Mouse (Mus musculus): ENCODE measurements around the gene Hoxb6. TPM values are rescaled to one million over a fixed set of nuclear protein-coding genes. Genes with fewer than 3 reads are reported as not detected.

The Hoxb6 gene
- polyA plus RNA-seq, 1 experiment from 2014 or later, result 0.08 TPM

DNA sequence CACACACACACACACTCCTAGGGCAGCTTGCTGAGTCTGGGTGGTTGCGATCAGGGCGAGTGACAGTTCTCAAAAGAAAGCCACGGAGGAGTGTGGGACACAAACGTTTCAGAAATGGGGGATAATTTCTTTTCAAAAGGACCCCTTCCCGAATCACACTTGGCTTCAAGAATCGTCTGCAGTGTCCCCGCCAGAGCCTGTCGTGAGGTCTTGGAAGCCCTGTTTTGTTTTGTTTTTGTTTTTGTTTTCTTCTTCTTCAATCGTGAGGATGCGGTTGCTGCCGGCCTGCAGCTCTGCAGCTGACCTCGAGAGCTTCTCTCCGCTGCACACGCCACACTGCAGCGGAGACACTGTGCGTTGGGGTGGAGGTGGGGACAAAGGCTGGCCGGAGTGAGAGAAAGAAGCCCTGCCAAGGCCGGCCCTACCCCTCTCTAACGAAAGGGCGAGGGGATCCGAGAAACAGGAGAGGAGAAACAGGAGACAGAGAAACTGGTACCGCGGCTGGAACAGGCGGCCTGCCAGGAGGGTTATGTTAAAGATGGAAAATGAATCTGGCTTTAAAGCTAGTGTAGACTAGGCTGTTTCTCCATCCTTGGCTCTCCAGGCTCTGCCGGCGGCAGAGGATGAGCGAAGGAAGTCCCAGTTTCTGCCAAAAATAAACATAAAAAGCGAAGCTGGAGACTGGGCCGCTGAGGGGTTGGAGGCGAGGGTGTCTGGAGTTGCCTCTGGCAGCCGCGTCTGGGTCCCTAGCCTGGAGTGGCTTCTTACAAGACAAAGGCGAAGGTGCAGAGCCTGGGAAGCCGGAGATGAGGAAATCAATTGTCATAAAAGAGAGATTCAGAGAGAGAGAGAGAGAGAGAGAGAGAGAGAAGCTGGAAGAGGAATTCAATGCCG lies 14.9 kb upstream of the Hoxb6 start:
- no peaks in the 10 kb centered on the region for H3K9me3 ChIP-seq (replicated peaks; ENCODE audit: control insufficient read depth, low read length)
- H3K4me1 ChIP-seq (ENCODE audit: control insufficient read depth, low read depth, low read length), result no peaks in the 10 kb centered on the region
- no peak overlapping the region for H3K4me2 ChIP-seq (ENCODE audit: low read depth, low read length)
- no peak overlapping the region for H3K4me3 ChIP-seq (ENCODE audit: low read depth, low read length)
- H3K9ac ChIP-seq (ENCODE audit: low read depth, low read length), result no peak overlapping the region
- no peaks in the 10 kb centered on the region for H3K36me3 ChIP-seq (ENCODE audit: control insufficient read depth, insufficient read depth)
- WGBS (ENCODE audit: insufficient replicate concordance), result 2% methylated on average over 35 of the region's 35 CpGs
- no peak overlapping the region for H3K27ac ChIP-seq (ENCODE audit: low read length)
- H3K27me3 ChIP-seq (ENCODE audit: control insufficient read depth, insufficient read depth, low read depth, low read length), result peaks cover 98% of the 10 kb centered on the region
- ATAC-seq (ENCODE audit: low read depth), result no peak

DNA sequence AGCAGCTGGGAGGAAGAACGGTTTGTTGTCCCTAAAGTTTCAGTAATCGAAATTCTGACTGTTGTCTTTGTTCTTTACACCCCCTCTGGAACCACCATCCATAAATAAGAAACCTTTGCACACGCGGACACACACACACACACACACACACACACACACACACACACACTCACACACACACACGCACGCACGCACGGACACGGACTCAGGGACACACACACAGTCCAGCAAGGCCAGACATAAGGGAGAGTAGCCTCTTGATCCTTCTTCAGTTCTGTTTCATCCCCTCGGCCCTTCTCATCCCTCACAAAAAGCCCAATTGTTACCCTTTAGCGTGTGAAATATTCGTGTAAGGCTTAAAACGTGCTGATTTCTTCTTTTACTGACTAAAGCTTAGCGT lies 14.0 kb upstream of the Hoxb6 start:
- Histone ChIP-seq H3K27ac (ENCODE audit: low read length) (no peak overlapping the region), H3K4me3 (ENCODE audit: low read depth, low read length) (no peak overlapping the region), H3K4me2 (ENCODE audit: low read depth, low read length) (no peak overlapping the region), H3K9me3 (replicated peaks; ENCODE audit: control insufficient read depth, low read length) (no peaks in the 10 kb centered on the region), H3K36me3 (ENCODE audit: control insufficient read depth, insufficient read depth) (no peaks in the 10 kb centered on the region), H3K4me1 (ENCODE audit: control insufficient read depth, low read depth, low read length) (no peaks in the 10 kb centered on the region), H3K9ac (ENCODE audit: low read depth, low read length) (no peak overlapping the region), H3K27me3 (ENCODE audit: control insufficient read depth, insufficient read depth, low read depth, low read length) (peaks cover 98% of the 10 kb centered on the region)
- no peak for ATAC-seq (ENCODE audit: low read depth)
- WGBS (ENCODE audit: insufficient replicate concordance), result 11% methylated on average over 14 of the region's 14 CpGs

DNA sequence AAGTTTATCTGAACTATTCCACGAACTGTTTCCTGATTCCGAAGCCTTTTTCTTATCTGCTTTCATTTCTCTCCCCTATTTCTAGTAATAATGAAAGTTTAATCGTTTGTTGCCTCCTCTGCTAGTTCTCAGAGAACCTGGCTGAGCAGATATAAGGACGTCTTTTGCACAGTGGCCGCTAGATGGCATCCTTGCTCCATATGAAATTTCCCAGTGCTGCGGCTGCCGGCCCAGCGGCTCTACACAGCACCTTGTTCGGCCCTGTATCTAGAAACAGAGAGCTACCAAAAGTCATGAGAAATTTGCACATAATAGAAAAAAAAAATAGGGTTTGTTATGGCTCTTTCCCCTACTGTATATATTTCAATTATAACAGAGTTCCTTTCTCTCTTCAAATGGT lies 13.5 kb upstream of the Hoxb6 start:
- H3K36me3 ChIP-seq (ENCODE audit: control insufficient read depth, insufficient read depth), result no peaks in the 10 kb centered on the region
- H3K9me3 ChIP-seq (replicated peaks; ENCODE audit: control insufficient read depth, low read length), result no peaks in the 10 kb centered on the region
- H3K4me2 ChIP-seq (ENCODE audit: low read depth, low read length), result no peak overlapping the region
- H3K9ac ChIP-seq (ENCODE audit: low read depth, low read length), result no peak overlapping the region
- no peak overlapping the region for H3K27ac ChIP-seq (ENCODE audit: low read length)
- no peak for ATAC-seq (ENCODE audit: low read depth)
- WGBS (ENCODE audit: insufficient replicate concordance), result under 1% methylated on average over 9 of the region's 9 CpGs
- peaks cover 98% of the 10 kb centered on the region for H3K27me3 ChIP-seq (ENCODE audit: control insufficient read depth, insufficient read depth, low read depth, low read length)
- no peak overlapping the region for H3K4me3 ChIP-seq (ENCODE audit: low read depth, low read length)
- no peaks in the 10 kb centered on the region for H3K4me1 ChIP-seq (ENCODE audit: control insufficient read depth, low read depth, low read length)

DNA sequence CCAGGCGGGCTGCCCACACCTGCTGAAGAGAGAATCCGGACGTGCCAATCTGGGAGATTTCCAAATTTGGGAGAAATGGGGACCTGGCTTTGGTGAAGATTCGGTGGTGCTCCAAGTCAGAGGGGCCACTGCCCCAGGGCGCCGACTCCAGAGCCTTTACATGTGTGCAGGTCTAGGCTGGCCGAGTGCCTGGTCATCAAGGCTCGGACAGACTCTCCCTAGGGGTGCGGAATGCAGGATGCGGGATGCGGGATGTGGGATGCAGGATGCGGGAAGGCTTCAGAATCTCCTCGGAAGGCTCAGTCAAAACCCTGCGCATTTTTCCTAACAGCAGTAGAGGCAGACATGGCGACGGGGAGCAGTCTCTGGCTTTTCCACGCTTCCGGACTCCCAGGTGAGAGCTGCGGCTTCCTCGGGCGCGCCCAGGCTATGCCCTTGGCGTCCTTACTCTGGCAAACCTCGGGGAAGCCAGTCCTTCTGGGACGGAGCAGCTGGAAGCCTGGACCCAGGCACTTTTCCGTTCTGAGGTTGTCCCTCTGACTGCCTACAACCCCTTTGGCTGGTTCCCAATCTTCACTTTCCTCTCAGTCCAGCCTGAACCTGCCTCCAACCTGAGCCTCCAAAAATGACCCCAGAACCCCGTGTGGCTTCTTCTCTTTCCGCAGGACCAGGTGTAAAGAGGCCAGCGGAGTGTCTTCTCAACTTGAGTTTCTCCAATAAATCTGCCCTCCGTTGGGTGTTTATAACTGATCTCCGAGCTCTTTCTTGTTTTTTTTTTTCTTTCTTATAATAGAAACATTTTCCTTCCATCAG lies 12.6 kb upstream of the Hoxb6 start:
- Histone ChIP-seq H3K4me1 (ENCODE audit: control insufficient read depth, low read depth, low read length) (no peaks in the 10 kb centered on the region), H3K36me3 (ENCODE audit: control insufficient read depth, insufficient read depth) (no peaks in the 10 kb centered on the region), H3K9ac (ENCODE audit: low read depth, low read length) (no peak overlapping the region), H3K4me3 (ENCODE audit: low read depth, low read length) (no peak overlapping the region), H3K27me3 (ENCODE audit: control insufficient read depth, insufficient read depth, low read depth, low read length) (peaks cover 98% of the 10 kb centered on the region), H3K27ac (ENCODE audit: low read length) (no peak overlapping the region), H3K9me3 (replicated peaks; ENCODE audit: control insufficient read depth, low read length) (no peaks in the 10 kb centered on the region), H3K4me2 (ENCODE audit: low read depth, low read length) (no peak overlapping the region)
- ATAC-seq (ENCODE audit: low read depth), result no peak
- 5% methylated on average over 31 of the region's 31 CpGs for WGBS (ENCODE audit: insufficient replicate concordance)

DNA sequence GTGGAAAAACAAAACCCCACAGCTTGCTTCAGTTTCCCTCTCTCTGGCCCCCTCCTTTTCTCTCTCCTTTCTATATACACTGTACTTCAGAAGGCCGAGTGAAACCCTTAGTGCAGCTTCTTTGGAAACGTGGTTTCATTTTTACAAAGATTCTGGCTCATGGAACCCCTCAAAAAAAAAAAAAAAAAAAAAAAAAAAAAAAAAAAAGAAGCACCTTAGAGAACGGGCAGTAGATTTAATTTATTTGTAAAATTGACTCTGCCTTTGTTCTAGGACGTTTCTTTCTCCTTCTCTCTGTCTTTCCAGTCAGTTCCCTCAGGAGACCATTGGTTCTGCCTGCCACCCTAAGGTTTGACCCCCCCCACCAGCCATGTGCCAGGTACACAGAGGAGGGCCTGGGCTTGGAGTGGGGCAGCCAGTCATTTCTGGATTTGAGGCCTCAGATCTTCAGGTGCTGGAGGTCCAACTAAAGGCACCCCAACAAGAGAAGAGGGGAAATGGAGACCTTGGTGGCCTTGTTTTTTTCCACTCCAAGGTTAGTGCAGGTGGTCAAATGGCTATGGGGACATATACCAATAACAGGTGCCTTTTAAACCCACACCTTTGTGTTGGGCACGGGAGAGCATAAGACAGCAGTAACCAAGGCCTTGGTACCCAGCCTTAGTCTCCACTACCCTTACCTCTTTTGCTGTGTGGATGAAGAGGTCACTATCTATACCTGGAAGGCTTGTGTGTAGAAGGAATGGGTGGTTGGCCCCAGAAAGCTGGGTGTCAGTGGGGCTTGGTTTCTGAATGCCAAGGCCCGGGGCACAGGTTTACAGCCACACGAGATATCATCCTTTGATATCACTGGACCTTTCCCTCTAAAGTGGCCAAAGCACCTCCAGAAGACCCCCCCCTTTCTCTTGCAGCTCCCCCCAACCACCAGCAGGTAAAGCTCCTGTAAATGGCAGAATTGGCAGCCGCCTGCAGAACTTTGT lies 11.6 kb upstream of the Hoxb6 start:
- Histone ChIP-seq H3K27ac (ENCODE audit: low read length) (no peak overlapping the region), H3K27me3 (ENCODE audit: control insufficient read depth, insufficient read depth, low read depth, low read length) (peaks cover 98% of the 10 kb centered on the region), H3K4me1 (ENCODE audit: control insufficient read depth, low read depth, low read length) (no peaks in the 10 kb centered on the region), H3K9ac (ENCODE audit: low read depth, low read length) (no peak overlapping the region), H3K36me3 (ENCODE audit: control insufficient read depth, insufficient read depth) (no peaks in the 10 kb centered on the region), H3K9me3 (replicated peaks; ENCODE audit: control insufficient read depth, low read length) (no peaks in the 10 kb centered on the region), H3K4me2 (ENCODE audit: low read depth, low read length) (no peak overlapping the region), H3K4me3 (ENCODE audit: low read depth, low read length) (no peak overlapping the region)
- no peak for ATAC-seq (ENCODE audit: low read depth)
- 15% methylated on average over 8 of the region's 8 CpGs for WGBS (ENCODE audit: insufficient replicate concordance)

DNA sequence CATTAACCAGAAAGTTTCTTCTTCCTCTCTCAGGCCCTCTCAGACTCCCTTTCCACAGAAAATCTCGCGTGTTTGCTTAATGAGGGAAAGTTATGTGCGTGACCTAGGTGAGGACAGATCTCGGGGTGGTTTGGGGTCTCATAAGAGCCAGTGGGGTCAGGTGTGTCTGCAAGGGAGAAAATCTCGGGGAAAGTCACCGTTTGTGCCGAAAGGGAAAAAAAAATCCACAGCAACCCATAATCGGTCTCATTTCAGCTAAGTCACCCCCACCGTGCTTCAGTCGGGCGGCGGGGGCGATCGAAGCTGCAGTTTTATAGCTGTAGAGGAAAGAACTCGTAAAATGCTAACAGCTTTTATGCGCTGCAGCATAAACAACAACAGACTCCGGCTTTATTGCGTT lies 10.9 kb upstream of the Hoxb6 start:
- no peak overlapping the region for H3K9ac ChIP-seq (ENCODE audit: low read depth, low read length)
- no peak overlapping the region for H3K4me3 ChIP-seq (ENCODE audit: low read depth, low read length)
- H3K36me3 ChIP-seq (ENCODE audit: control insufficient read depth, insufficient read depth), result no peaks in the 10 kb centered on the region
- no peak overlapping the region for H3K4me2 ChIP-seq (ENCODE audit: low read depth, low read length)
- no peaks in the 10 kb centered on the region for H3K9me3 ChIP-seq (replicated peaks; ENCODE audit: control insufficient read depth, low read length)
- no peaks in the 10 kb centered on the region for H3K4me1 ChIP-seq (ENCODE audit: control insufficient read depth, low read depth, low read length)
- no peak for ATAC-seq (ENCODE audit: low read depth)
- 6% methylated on average over 18 of the region's 18 CpGs for WGBS (ENCODE audit: insufficient replicate concordance)
- no peak overlapping the region for H3K27ac ChIP-seq (ENCODE audit: low read length)
- peaks cover 98% of the 10 kb centered on the region for H3K27me3 ChIP-seq (ENCODE audit: control insufficient read depth, insufficient read depth, low read depth, low read length)

DNA sequence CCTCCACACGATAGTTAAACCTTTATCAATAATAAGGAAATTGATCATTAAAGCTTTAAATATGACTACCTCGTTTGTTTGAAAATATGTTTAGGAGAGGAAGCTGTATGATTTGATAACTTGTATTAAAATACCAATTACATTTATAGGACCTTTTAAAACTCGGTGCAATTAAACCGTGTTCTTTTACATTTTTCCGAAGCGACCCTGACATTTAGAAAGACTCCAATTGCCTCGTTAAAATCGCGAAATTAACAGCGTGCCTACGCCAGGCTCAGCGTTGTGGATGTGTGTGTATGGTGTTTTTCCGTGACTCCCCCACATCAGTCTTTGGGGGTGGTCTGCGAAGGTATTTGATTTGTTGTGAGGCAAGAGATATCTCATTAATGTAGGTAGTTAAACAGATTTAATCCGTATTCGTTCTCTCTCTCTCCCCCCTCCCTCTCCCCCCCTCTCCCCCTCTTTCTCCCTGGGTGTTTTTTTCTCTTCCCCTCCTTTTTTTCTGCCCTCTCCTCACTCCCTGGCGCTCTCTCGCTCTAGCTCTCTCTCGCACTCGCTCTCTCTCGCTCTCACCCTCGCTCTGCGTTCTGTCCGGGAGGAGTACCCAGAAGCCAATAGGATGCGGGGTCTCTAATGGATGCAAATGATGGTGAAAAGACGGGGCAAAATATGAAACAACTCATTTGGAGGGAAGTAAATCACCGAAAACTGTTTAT lies 10.3 kb upstream of the Hoxb6 start, which contains the start of gene Hoxb8:
Gene Hoxb8, plus strand, starts transcription at position 51 of the 716 bp plus-strand sequence.
- Histone ChIP-seq H3K4me1 (ENCODE audit: control insufficient read depth, low read depth, low read length) (no peaks in the 10 kb centered on the region), H3K27ac (ENCODE audit: low read length) (no peak within 1 kb of the TSS), H3K4me2 (ENCODE audit: low read depth, low read length) (no peak within 1 kb of the TSS), H3K27me3 (ENCODE audit: control insufficient read depth, insufficient read depth, low read depth, low read length) (peaks cover 98% of the 10 kb centered on the region), H3K4me3 (ENCODE audit: low read depth, low read length) (no peak within 1 kb of the TSS), H3K9ac (ENCODE audit: low read depth, low read length) (no peak within 1 kb of the TSS), H3K9me3 (replicated peaks; ENCODE audit: control insufficient read depth, low read length) (no peaks in the 10 kb centered on the region), H3K36me3 (ENCODE audit: control insufficient read depth, insufficient read depth) (no peaks in the 10 kb centered on the region)
- WGBS (ENCODE audit: insufficient replicate concordance), result 3% methylated on average over 27 of the region's 27 CpGs
- ATAC-seq (ENCODE audit: low read depth), result no peak

DNA sequence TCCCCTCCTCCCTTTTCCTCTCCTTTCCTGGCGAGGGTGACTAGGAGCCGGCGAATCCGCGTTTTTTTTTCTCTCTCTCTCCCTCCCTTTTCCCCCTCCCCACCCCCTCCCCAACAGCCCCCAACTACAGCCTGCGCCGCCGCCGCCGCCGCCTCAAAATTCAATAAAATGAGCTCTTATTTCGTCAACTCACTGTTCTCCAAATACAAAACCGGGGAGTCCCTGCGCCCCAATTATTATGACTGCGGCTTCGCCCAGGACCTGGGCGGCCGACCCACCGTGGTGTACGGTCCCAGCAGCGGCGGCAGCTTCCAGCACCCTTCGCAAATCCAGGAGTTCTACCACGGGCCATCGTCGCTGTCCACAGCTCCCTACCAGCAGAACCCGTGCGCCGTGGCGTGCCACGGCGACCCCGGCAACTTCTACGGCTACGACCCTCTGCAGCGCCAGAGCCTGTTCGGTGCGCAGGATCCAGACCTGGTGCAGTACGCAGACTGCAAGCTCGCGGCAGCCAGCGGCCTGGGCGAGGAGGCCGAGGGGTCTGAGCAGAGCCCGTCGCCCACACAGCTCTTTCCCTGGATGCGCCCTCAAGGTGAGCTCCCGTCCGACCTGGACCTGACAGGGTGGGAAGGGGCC lies 9.4 kb upstream of the Hoxb6 start:
- no peaks in the 10 kb centered on the region for H3K4me1 ChIP-seq (ENCODE audit: control insufficient read depth, low read depth, low read length)
- H3K4me2 ChIP-seq (ENCODE audit: low read depth, low read length), result no peak overlapping the region
- H3K27ac ChIP-seq (ENCODE audit: low read length), result no peak overlapping the region
- no peak overlapping the region for H3K9ac ChIP-seq (ENCODE audit: low read depth, low read length)
- under 1% methylated on average over 49 of the region's 49 CpGs for WGBS (ENCODE audit: insufficient replicate concordance)
- H3K36me3 ChIP-seq (ENCODE audit: control insufficient read depth, insufficient read depth), result no peaks in the 10 kb centered on the region
- no peaks in the 10 kb centered on the region for H3K9me3 ChIP-seq (replicated peaks; ENCODE audit: control insufficient read depth, low read length)
- no peak overlapping the region for H3K4me3 ChIP-seq (ENCODE audit: low read depth, low read length)
- peaks cover 99% of the 10 kb centered on the region for H3K27me3 ChIP-seq (ENCODE audit: control insufficient read depth, insufficient read depth, low read depth, low read length)
- ATAC-seq (ENCODE audit: low read depth), result no peak

All from liver, embryonic 16.5 days (tissue).